Mouse (Mus musculus): ENCODE data around the gene Xrra1.

Gene Xrra1

DNA sequence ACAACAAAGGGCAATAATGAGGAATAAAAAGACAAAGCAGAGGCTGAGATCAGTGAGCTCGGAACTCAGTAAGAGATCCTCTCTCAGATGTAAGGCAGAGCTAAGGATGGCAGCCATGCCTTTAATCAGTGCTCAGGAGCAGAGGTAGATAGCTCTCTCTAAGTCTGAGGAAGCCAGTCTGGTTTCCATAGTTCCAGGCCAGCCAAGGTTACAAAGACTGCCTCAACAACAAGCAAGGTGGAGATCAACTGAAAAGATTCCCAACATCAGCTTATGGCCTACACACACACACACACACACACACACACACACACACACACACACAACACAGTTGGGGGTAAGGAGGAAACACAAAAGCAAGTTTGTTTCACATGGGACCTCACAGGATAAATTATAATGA, 7.8 kb upstream of the Xrra1 start:
- DNase-seq (ENCODE audit: low read depth, low spot score) = peak; percentile 58

DNA sequence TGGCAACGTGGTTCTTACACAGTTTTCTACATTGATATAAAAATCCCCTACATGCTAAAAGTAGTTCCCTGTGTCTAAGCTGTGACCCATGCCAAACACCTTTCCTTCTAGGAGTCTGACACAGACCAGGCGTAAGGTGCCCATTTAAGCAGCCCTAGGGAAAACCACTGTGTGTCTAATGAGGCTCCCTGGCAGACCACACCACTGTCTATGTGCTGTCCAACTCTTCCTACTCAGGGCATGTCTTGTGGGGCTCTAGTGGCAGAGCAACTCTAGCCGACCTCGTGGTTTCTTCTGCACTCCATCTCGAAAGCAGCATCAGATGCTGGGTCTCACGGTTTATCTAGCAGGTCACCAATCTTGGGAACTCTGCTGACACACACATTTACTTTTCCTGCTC, 7.3 kb upstream of the Xrra1 start:
- peak; percentile 59 for DNase-seq (ENCODE audit: low read depth, low spot score)

DNA sequence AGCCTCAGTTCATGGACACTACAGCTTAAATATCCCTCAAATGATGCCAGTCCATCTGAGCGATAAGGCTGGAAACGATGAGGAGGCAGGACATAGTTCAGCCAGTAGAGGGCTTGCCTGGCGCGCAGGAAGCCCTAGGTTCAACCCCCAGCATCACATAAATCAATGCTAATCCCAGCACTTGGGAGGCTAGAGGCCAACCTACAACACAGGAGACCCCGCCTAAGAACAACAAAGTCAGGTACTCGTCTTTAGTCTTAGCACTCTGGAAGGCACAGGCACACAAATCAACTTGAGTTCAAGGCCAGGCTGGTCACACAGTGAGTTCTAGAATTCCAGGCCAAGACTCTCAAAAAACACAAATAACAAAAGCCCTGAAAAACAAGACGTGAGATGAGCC, 5.6 kb upstream of the Xrra1 start:
- no peak for DNase-seq (ENCODE audit: low read depth, low spot score)

DNA sequence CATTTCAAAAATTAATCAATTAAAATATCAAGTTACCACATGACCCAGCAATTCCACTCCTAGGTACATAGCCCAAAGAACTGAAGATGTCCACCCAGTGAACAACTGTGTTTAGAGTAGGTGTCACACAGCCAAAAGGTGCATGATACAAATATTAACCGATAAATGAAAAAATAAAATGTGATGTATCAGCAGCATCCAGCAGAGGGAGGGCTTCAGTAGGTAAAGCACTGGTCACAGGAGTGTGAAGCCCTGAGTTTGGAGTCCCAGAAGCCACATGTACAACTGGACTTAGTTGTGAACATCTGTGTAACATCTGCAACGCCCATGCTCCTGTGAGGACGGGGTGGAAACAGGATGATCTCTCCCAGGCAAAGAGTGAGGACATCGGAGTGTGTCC, 4.6 kb upstream of the Xrra1 start:
- DNase-seq (ENCODE audit: low read depth, low spot score) = no peak

DNA sequence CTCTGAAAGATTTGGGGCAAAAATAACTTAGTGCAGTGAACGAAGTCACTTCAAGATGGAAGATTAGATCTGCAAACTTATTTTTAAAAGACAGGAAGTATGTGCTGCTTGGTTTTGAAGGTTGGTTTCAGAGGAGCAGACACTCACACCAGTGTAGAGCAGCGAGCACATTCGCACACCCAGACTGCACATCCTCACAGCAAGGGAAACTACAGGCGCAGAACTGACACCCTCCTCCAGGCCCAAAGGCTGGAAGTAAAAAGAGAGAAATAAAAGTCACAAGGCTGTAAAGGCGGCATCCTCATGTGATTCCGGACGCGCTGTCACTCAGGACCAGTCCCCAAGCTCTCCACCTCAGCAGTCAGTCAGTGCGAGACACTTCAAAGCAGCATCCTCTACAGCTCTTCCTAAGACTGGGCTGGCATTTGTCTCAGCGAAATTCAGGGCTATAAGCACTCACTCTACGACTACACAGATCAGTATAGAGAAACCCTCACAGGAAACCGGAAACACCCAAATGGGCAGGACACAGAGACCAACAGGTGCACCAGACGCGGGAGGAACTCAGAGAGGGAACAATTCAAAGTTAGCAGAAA, 2.6 kb upstream of the Xrra1 start:
- peak; percentile 70 for DNase-seq (ENCODE audit: low read depth, low spot score)

DNA sequence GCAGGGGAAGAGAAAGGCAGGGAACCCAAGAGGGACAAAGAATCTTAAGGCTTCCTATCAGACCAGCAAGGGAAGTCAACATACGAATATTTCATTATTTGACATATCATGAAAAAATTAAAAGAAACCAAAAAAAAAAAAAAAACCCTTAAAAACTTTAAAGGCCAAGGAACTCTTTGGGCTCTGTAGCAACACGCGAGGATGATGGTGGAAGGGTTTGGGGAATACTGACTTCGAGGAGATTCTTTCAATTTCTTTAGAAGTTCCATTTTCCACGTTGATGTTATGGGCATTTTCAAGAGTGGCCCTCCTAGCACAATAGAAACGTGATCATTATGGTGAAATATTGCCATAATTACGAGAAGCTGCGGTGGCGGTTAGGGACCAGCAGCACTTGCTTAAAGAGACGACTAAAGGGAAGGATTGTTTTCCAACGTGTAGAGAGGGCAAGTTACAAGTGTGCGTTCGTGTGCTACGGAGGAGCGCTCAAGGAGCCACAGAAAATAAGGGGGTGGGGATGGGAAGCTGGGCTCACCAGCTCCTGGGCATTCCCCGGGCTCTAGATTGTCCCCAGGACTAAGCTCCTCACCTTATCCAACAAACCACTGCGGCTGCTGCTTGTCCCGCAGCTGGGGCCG, 622 bp upstream of the Xrra1 start:
- DNase-seq (ENCODE audit: low read depth, low spot score) = no peak

DNA sequence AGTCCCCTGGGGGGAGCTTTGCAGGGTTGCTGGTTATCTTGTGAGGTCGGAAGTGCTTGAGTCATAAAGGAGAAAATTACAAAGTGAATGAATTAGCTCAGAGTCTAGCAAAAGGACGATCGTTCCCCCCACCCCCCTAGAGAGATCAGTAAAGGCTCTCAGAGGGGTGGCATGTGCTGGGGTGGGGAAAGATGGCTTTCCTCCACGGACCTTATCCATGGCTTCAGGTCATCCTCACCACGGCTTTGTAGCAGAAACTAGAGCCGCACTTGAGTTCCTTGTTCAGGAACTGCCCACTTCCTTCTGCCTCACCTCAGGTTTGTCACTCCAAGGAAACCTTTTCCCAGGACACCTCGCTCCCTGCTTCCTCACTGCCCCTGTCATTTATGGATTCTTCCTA, 4.4 kb downstream of the Xrra1 start, which contains the start of gene Spcs2:
Gene Spcs2 (minus strand): TSS at position 101 of the 400 bp plus-strand sequence.
- DNase-seq (ENCODE audit: low read depth, low spot score) = no peak

DNA sequence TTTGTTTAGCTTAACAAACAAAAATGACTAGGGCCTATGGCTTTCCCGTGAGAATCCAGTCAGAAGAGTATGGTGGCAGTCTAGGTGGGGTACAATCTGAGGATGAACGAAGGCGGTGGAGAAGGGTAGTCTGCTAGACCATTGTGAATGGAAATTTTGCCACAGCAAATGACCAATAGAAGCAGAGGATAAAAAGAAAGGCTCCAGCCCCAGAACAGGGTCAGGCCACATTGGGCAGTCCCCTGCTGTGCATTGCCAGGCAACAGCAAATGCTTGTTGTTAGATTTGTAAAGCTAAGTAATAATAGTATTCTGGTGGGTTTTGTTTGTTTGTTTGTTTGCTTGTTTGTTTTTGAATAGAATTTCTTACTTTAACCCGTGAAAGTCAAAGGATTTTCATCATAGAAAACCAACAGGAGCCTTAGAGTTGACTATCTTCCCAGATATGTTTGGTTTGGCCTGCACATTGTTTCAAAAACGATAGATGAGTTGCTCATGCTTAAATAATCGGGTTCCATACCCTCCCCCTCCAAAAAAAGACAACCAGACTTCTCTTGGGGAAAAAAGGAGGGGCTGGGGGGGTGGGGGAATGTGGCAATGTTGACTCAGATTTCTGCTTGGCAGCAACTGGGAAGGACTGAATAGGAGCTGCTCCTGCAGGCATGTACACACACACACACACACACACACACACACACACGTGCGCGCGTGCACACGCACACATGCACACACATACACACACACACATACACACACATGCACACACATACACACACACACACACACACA, 5.5 kb downstream of the Xrra1 start:
- no peak for DNase-seq (ENCODE audit: low read depth, low spot score)

DNA sequence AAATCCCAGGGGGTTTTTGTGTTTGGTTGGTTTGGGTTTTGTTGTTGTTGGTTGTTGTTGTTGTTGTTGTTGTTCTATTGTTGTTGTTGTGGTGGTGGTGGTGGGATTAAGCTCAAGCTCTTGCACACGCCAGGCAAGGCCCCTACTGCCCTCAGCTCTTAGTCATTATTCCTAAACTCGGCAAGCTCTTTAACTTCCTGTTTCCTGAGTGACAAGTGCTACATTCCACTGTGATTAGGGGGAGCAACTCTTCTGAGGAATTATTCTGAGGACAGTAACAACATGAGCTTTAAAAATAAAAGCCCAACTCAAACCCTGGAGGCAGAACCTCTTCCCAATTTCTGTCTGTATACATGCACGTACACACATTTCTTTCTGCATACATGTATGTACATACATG, 6.3 kb downstream of the Xrra1 start:
- no peak for DNase-seq (ENCODE audit: low read depth, low spot score)

DNA sequence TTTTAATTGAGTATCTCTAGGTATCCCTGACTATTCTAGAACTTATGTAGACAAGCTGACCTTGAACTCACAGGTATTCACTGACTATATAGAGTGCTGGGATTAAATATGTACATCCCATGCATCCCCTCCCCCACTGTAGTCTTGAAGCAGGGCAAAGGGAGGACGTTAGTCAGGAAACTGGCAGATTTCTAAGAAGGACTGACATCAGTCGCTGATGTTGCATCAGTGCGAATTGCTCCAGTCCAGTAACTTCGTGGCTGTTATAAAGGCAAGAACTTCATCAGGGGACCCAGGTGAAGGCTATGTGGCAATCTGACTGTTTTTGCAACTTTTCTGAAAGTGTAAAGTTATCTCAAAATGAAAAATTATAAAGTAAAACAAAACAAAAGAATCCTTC, 10.4 kb downstream of the Xrra1 start:
- DNase-seq (ENCODE audit: low read depth, low spot score) = no peak

DNA sequence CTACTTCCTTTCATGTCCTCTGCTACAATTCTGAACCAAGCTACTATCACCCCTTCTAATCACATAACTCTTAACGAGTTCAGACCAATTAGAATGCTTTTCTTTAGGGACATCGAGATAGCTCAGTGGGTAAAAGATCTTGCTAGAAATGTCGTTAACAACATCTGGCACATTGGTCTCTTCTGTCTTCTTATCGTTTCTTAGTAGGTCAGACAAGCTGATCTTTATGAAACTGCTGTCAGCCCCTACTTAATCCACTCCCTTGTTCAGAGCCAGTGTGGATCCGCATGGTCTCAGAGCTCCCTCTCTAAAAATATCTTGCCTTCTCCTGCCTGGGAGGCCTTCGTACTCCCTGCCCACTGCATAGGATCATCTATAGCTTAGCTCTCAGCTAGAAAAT, 15.0 kb downstream of the Xrra1 start:
- DNase-seq (ENCODE audit: low read depth, low spot score) = no peak

DNA sequence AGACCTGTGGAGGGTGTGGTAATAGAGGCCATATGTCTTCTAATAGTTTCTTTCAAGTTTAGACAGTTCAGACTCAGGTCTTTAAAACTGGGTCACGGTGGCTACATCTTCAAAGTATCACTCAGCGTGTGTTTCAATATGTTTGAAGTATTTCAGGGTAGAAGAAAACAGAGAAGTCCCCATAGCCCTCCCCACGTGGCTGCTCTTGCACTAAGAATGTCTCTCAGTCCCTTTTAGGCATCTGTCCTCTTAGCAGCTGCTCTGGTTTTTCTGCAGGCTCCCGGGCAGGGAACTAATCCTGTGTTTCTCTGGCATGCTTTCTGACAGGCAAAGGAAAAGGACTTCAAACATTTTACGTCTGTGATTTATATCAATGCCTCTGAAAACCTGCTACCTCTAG, 17.0 kb downstream of the Xrra1 start:
- DNase-seq (ENCODE audit: low read depth, low spot score) = no peak

DNA sequence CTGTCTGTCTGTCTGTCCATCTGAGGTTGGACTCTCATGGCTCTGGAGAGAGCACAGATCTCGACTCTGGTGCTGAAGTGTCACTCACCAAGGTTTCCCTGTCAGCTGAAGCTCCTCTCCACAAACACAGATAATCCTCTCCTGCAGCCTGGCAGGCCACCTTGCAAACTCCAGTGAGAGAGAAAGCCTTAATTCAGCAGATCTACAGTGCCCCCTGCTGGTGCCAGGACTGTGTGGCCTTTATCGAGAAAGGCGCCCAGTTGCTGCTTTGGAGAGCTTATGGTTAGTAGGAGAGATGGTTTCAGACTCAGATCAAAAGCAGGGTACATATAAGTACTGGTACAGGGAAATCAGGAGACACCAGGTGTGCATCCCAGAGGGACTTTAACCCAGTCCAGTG, 17.4 kb downstream of the Xrra1 start:
- DNase-seq (ENCODE audit: low read depth, low spot score) = peak; percentile 86

DNA sequence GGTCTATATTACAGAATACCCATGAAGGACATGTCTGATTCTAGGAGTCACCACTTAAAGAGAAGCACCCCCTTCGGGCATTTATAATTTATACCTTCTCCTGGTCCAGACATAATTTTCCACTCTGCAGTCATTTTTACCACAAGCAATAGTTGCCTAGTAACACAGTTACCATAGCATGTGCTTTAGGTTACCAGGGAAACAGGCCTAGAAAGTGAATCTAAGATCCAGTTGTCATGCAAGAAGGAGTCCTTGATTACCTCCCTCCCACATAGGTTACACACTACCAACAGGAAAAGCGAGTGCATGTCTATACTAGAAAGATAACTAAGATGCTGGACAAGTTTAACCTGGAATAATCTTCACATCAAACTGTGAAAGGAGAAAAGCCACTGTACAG, 19.3 kb downstream of the Xrra1 start:
- no peak for DNase-seq (ENCODE audit: low read depth, low spot score)

DNA sequence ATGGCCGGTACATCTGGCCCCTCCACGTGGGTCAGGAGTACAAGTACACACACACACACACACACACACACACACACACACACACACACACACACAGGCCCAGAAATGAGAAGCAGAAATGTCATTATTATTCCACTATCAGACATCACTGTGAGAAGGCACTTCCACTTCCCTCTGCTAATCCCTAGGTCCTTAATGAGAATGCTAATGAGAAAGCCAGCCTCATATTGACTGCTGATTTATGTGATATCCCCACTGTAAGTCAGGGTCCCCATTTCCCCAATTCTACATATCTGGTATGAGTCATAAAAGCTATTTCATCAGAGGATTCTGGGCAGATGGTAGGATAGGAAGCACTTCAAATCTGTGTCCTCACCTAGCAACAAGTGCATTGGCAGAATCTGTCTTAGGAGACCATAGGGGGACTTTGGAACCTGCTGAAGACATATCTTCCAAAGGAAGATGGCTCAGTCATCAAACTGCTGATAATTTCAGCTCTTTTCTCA, 28.4 kb downstream of the Xrra1 start:
- no peak for DNase-seq (ENCODE audit: low read depth, low spot score)

DNA sequence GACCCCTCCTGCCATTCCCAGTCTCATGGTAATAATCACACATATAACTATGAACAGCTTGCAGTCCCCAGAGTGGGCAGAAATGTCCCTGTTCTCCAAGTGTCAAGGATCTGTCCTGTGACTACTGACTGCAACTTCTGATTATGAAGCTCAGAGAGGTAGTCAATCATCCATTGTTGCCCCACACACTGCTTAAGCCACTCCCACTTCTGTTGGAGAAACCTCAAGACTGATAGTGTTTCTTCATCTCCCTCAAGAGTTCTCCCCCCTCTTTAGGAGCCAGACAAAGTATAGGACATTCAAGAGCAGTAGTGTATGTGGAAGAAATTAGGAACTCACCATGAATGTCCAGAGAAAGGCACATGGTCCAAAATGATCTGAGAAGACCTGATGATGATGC, 28.8 kb downstream of the Xrra1 start:
- DNase-seq (ENCODE audit: low read depth, low spot score) = no peak

DNA sequence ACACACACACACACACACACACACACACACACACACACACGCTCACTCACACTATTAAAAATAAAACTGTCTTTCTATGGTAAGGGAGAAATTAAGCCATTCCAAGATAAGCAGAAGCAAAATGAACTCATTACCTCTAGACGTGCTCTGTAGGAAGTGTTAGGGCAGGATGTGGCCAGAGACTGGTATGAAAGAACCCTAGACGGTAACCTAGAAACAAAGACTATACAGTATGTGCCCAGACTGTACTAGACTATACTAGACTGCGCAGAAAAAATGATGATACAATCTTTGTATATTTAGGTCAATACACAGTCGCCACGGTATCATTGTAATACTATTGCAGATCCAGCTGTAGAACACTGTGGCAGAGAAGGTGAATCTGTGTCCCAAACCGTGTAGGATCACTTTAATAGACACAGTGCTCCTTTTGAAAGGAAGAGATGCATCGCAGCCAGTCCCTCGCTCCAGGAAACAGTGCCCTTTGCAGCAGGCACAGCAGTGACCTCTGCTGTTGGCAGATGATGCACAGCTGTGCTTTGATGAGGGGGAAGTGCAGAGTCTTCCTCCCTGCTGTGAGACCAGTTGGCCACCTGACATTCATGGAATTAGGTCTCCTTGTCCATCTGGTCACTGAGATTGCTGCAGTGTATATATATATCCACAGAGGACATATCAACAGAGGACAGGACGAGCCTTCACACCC, 30.4 kb downstream of the Xrra1 start:
- DNase-seq (ENCODE audit: low read depth, low spot score) = peak; percentile 55

DNA sequence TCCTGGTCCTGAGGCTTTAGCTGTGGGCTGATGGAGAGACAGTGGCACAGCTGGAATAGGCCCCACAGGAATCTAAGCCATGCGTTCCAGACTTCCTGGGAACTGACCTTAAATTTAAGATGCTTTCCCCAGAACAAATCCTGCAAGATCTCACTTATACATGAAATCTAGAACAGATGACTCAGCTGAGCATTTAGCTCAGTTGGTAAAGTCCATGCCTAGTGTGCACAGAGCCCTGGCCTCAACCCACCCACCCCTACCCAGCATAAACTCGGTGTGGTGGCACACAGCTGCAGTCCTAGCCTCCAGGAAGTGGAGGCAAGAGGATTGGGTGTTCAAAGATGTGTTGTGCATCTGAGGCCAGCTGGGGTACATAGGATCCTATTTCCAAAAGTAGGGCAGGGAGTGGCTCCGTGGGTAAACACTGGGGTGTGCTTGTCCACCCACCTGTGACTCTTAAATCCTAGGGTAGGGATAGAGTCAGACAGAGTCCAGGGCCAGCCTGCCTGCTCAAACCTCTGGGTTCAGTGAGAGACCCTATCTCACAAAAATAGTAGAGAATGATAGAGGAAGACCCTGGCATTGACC, 31.3 kb downstream of the Xrra1 start:
- no peak for DNase-seq (ENCODE audit: low read depth, low spot score)

DNA sequence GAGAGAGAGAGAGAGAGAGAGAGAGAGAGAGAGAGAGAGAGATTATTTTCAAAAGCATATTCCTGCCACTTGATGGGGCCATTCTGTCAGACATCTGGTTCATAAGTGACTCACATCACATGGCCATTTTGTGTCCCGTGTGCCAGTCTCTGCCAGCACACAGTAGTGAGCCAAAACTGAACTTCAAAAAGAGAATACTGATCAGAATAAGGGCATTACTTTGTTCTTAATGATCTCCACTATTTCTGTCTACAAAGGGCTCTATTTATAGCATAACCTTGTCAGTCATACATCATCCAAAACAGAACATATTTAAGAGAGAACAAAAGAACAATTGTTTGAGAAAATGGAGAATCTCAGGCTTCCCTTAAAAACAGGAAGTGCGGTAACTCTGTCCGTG, 32.6 kb downstream of the Xrra1 start:
- DNase-seq (ENCODE audit: low read depth, low spot score) = peak; percentile 16

DNA sequence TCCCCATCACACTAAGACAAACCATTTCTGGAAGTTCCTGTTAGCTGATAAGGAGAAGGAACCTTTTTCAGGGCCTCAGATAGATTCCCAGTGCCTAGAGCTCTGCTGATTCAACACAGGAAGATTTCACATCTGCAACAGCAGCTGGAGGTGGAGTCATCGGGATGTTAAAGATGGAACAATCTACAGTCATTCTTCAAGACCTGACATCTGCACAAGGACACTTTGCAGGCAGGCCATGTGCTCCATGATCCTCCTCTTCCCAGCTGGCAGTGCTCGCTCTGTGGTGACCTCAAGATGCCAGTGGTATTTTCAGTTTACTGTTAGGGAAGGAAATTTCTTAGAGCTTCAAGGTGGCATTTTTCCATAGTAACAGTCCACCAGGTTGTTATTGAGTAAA, 33.4 kb downstream of the Xrra1 start:
- no peak for DNase-seq (ENCODE audit: low read depth, low spot score)

DNA sequence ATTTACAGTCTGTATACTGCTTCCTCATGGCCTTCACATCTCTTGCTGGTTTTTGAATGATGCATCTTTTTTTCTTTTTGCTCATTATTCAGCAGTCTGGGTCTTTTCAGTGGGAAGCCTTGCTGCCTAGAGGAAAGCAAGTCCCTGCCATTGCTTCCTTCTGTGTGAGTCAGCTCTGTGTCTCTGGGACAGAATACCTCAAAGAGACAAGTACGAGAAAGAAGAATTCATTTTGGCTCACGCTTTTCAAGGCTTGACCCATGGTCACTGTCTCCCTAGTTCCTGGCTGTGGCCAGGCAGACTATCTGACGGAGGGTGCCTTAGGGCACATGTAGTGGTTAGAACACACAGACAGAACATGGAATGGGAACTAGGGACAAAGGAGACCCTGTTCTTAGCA, 35.1 kb downstream of the Xrra1 start:
- DNase-seq (ENCODE audit: low read depth, low spot score) = no peak

DNA sequence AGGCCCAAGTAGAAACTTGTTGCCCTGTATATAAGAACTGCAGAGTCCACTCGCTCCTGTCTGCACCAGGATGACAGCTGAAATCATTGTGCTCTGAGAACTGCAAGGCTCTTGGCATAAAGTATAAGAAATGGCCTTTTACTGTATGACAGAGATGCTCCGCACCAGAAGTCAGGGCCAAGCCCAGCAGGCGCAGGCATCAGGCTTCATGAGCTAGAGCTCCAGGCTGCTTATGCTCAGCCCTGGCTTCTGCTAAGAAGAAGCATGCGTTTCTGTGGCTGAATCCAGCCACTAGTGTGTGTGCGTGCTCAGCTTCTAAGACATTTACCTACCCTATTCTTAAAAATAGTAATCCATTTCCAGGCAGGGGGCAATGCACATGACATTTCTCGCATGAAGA, 35.6 kb downstream of the Xrra1 start:
- no peak for DNase-seq (ENCODE audit: low read depth, low spot score)

All from A20 (cell line).